Mouse (Mus musculus) frontal cortex, postnatal 25 days (tissue): ENCODE measurements around the gene E2f6.

Experiments used
- DNase-seq, 2 experiments: peaks; one replicate each; pipeline ENCODE4 v3.0.0; 2022; ENCODE audit warnings: low spot score in 2 of 2

E2f6 gene

GRCm38 (mm10) chr12:16847204-16847792 lies 36.5 kb downstream of the E2f6 start:
- no peak for DNase-seq

- no peak for DNase-seq
Measured at GRCm38 (mm10) chr12:16848501-16848900, 37.7 kb downstream of the E2f6 start.

GRCm38 (mm10) chr12:16849821-16850220 lies 39.1 kb downstream of the E2f6 start:
- DNase-seq, result no peak

- DNase-seq, result no peak
Measured at GRCm38 (mm10) chr12:16850431-16851375, 39.9 kb downstream of the E2f6 start.

GRCm38 (mm10) chr12:16853431-16854165 lies 42.8 kb downstream of the E2f6 start:
- DNase-seq, result peak in 1 of 2 experiments; percentile 30

GRCm38 (mm10) chr12:16855632-16856305 lies 45.0 kb downstream of the E2f6 start:
- peak in 1 of 2 experiments; percentile 41 for DNase-seq

GRCm38 (mm10) chr12:16856306-16856679 lies 45.5 kb downstream of the E2f6 start:
- DNase-seq, result no peak

GRCm38 (mm10) chr12:16858081-16858480 lies 47.3 kb downstream of the E2f6 start:
- no peak for DNase-seq

- no peak for DNase-seq
Measured at GRCm38 (mm10) chr12:16859781-16860180, 49.0 kb downstream of the E2f6 start.

- DNase-seq, result no peak
Measured at GRCm38 (mm10) chr12:16860533-16860932, 49.8 kb downstream of the E2f6 start.

- no peak for DNase-seq
Measured at GRCm38 (mm10) chr12:16860961-16861360, 50.2 kb downstream of the E2f6 start.

- no peak for DNase-seq
Measured at GRCm38 (mm10) chr12:16864477-16864876, 53.7 kb downstream of the E2f6 start.

- DNase-seq, result no peak
Measured at GRCm38 (mm10) chr12:16865871-16866270, 55.1 kb downstream of the E2f6 start.

- no peak for DNase-seq
Measured at GRCm38 (mm10) chr12:16866460-16866859, 55.7 kb downstream of the E2f6 start.

GRCm38 (mm10) chr12:16867306-16867705 lies 56.5 kb downstream of the E2f6 start:
- DNase-seq, result no peak

- DNase-seq, result no peak
Measured at GRCm38 (mm10) chr12:16868618-16869017, 57.9 kb downstream of the E2f6 start.

GRCm38 (mm10) chr12:16869091-16869778 lies 58.5 kb downstream of the E2f6 start:
- no peak for DNase-seq

- no peak for DNase-seq
Measured at GRCm38 (mm10) chr12:16869870-16870404, 59.2 kb downstream of the E2f6 start.

- DNase-seq, result no peak
Measured at GRCm38 (mm10) chr12:16870405-16871068, 59.8 kb downstream of the E2f6 start.

GRCm38 (mm10) chr12:16872006-16872405 lies 61.2 kb downstream of the E2f6 start:
- no peak for DNase-seq
